Mouse (Mus musculus) adrenal gland, postnatal 25 days (tissue): ENCODE data around the gene Chmp6. TPM values are rescaled to one million over a fixed set of nuclear protein-coding genes. Genes with fewer than 3 reads are reported as not detected.
A peak's percentile ranks its signal among the peaks of the same experiment; 100 is the strongest.

ENCODE experiments used
- DNase-seq: peaks from one replicate; pipeline ENCODE4 v3.0.0; 2021; ENCODE audit warnings: mixed read lengths
- long read RNA-seq: library from polyadenylated mRNA; stranded (forward); transcript quantifications from one replicate; pipeline ENCODE4 v2.0.0, GENCODE M21; 2021
- total RNA-seq: library from RNA; stranded (reverse); gene quantifications from 2 replicates; pipeline ENCODE4 v1.2.3, GENCODE M21; 2021

Gene Chmp6
- 33.9 and 43.4 TPM in 2 replicates for total RNA-seq
- long read RNA-seq, transcript Chmp6-201 (8 exons, 1,557 nt), result major isoform, 59 of 65 reads
- long read RNA-seq, partial matches to known transcripts, result 1 of 65 reads
- long read RNA-seq, other reads (novel, unspliced or antisense), result 5 of 65 reads

GRCm38 (mm10) chr11:119913291-119913934, at the start of gene Chmp6:
Gene Chmp6 (plus strand): TSS chr11:119913441.
- peak; percentile 91 for DNase-seq

- no peak for DNase-seq
These were observed 46.4 kb upstream of the Chmp6 start for GRCm38 (mm10) chr11:119866837-119867236.

GRCm38 (mm10) chr11:119868138-119868537, 45.1 kb upstream of the Chmp6 start:
- DNase-seq, result no peak

- no peak for DNase-seq
These were observed 44.7 kb upstream of the Chmp6 start for GRCm38 (mm10) chr11:119868556-119868955.

GRCm38 (mm10) chr11:119871141-119871540, 42.1 kb upstream of the Chmp6 start:
- peak; percentile 26 for DNase-seq

GRCm38 (mm10) chr11:119873643-119874042, 39.6 kb upstream of the Chmp6 start:
- no peak for DNase-seq

GRCm38 (mm10) chr11:119874841-119875240, 38.4 kb upstream of the Chmp6 start:
- no peak for DNase-seq

- no peak for DNase-seq
These were observed 37.6 kb upstream of the Chmp6 start for GRCm38 (mm10) chr11:119875685-119876084.

- no peak for DNase-seq
These were observed 36.1 kb upstream of the Chmp6 start for GRCm38 (mm10) chr11:119877124-119877523.

- DNase-seq, result no peak
These were observed 33.7 kb upstream of the Chmp6 start for GRCm38 (mm10) chr11:119879573-119879972.

GRCm38 (mm10) chr11:119883646-119884045, 29.6 kb upstream of the Chmp6 start:
- DNase-seq, result no peak

GRCm38 (mm10) chr11:119889966-119890365, 23.3 kb upstream of the Chmp6 start:
- DNase-seq, result no peak

GRCm38 (mm10) chr11:119891601-119892215, 21.5 kb upstream of the Chmp6 start:
- no peak for DNase-seq

- no peak for DNase-seq
These were observed 19.5 kb upstream of the Chmp6 start for GRCm38 (mm10) chr11:119893667-119894236.

- no peak for DNase-seq
These were observed 18.6 kb upstream of the Chmp6 start for GRCm38 (mm10) chr11:119894634-119895033.

GRCm38 (mm10) chr11:119897041-119897440, 16.2 kb upstream of the Chmp6 start:
- no peak for DNase-seq

GRCm38 (mm10) chr11:119898976-119899375, 14.3 kb upstream of the Chmp6 start:
- DNase-seq, result no peak

- no peak for DNase-seq
These were observed 12.1 kb upstream of the Chmp6 start for GRCm38 (mm10) chr11:119901174-119901573.

GRCm38 (mm10) chr11:119902891-119903290, 10.3 kb upstream of the Chmp6 start:
- DNase-seq, result no peak

GRCm38 (mm10) chr11:119904621-119905286, 8.5 kb upstream of the Chmp6 start:
- DNase-seq, result peak; percentile 60

- no peak for DNase-seq
These were observed 7.4 kb upstream of the Chmp6 start for GRCm38 (mm10) chr11:119905794-119906193.

GRCm38 (mm10) chr11:119907006-119907650, 6.1 kb upstream of the Chmp6 start:
- no peak for DNase-seq
